Mouse (Mus musculus): ENCODE measurements around the gene Slc20a1.

The Slc20a1 gene

GRCm38 (mm10) chr2:129186291-129186919 is 12.2 kb upstream of the Slc20a1 start:
- DNase-seq (ENCODE audit: low spot score in 2 of 2), result peak in 1 of 2 experiments; percentile 10

GRCm38 (mm10) chr2:129192392-129193150 is 6.0 kb upstream of the Slc20a1 start:
- DNase-seq (ENCODE audit: low spot score in 2 of 2), result no peak

GRCm38 (mm10) chr2:129196317-129196716 is 2.2 kb upstream of the Slc20a1 start:
- DNase-seq (ENCODE audit: low spot score in 2 of 2), result no peak

GRCm38 (mm10) chr2:129197197-129197596 is 1.4 kb upstream of the Slc20a1 start:
- no peak for DNase-seq (ENCODE audit: low spot score in 2 of 2)

- no peak for DNase-seq (ENCODE audit: low spot score in 2 of 2)
These were observed 625 bp upstream of the Slc20a1 start for GRCm38 (mm10) chr2:129197843-129198435.

- peak in 1 of 2 experiments; percentile 13 for DNase-seq (ENCODE audit: low spot score in 2 of 2)
These were observed 943 bp downstream of the Slc20a1 start for GRCm38 (mm10) chr2:129199328-129200085.

GRCm38 (mm10) chr2:129205000-129205399 is 6.4 kb downstream of the Slc20a1 start:
- DNase-seq (ENCODE audit: low spot score in 2 of 2), result no peak

GRCm38 (mm10) chr2:129206824-129207223 is 8.3 kb downstream of the Slc20a1 start:
- DNase-seq (ENCODE audit: low spot score in 2 of 2), result no peak

GRCm38 (mm10) chr2:129208181-129208746 is 9.7 kb downstream of the Slc20a1 start:
- DNase-seq (ENCODE audit: low spot score in 2 of 2), result no peak

GRCm38 (mm10) chr2:129210089-129210749 is 11.7 kb downstream of the Slc20a1 start:
- no peak for DNase-seq (ENCODE audit: low spot score in 2 of 2)

GRCm38 (mm10) chr2:129211255-129211654 is 12.7 kb downstream of the Slc20a1 start:
- DNase-seq (ENCODE audit: low spot score in 2 of 2), result no peak

GRCm38 (mm10) chr2:129211957-129212356 is 13.4 kb downstream of the Slc20a1 start:
- DNase-seq (ENCODE audit: low spot score in 2 of 2), result no peak

- no peak for DNase-seq (ENCODE audit: low spot score in 2 of 2)
These were observed 14.0 kb downstream of the Slc20a1 start for GRCm38 (mm10) chr2:129212566-129212965.

- no peak for DNase-seq (ENCODE audit: low spot score in 2 of 2)
These were observed 16.2 kb downstream of the Slc20a1 start for GRCm38 (mm10) chr2:129214774-129215173.

GRCm38 (mm10) chr2:129217612-129218185 is 19.1 kb downstream of the Slc20a1 start:
- no peak for DNase-seq (ENCODE audit: low spot score in 2 of 2)

GRCm38 (mm10) chr2:129218537-129219105 is 20.1 kb downstream of the Slc20a1 start:
- no peak for DNase-seq (ENCODE audit: low spot score in 2 of 2)

GRCm38 (mm10) chr2:129221097-129221632 is 22.6 kb downstream of the Slc20a1 start:
- no peak for DNase-seq (ENCODE audit: low spot score in 2 of 2)

GRCm38 (mm10) chr2:129224178-129224577 is 25.6 kb downstream of the Slc20a1 start:
- no peak for DNase-seq (ENCODE audit: low spot score in 2 of 2)

GRCm38 (mm10) chr2:129225251-129225819 is 26.8 kb downstream of the Slc20a1 start:
- no peak for DNase-seq (ENCODE audit: low spot score in 2 of 2)

GRCm38 (mm10) chr2:129226296-129226851 is 27.8 kb downstream of the Slc20a1 start:
- no peak for DNase-seq (ENCODE audit: low spot score in 2 of 2)
